Mouse (Mus musculus) intestine, postnatal 0 days (tissue): ENCODE results near the gene Mapkap1. TPM values are rescaled to one million over a fixed set of nuclear protein-coding genes. Genes with fewer than 3 reads are reported as not detected.

Experiments used
- ATAC-seq: fragments of 200-750 bp; cut with Nextera tagmentation; 2 replicates; pipeline ENCODE4 v1.8.0; 2017; ENCODE audit warnings: mild to moderate bottlenecking, moderate TSS enrichment, moderate library complexity
- H3K27ac ChIP-seq: fragments of 300-500 bp; sonication (generic); 2 replicates; pipeline ENCODE4 v1.5.1; 2014; ENCODE audit warnings: mild to moderate bottlenecking, low read depth, low read length, moderate library complexity
- H3K27me3 ChIP-seq: fragments of 300-500 bp; sonication (generic); replicated peaks from 2 replicates; pipeline ENCODE4 v1.6.1; 2014; ENCODE audit warnings: low read length, mixed read lengths; ENCODE audit not compliant: control insufficient read depth, insufficient read depth
- H3K36me3 ChIP-seq: fragments of 300-500 bp; sonication (generic); 2 replicates; pipeline ENCODE4 v1.6.1; 2014; ENCODE audit warnings: mild to moderate bottlenecking, moderate library complexity; ENCODE audit not compliant: control insufficient read depth, insufficient read depth
- H3K4me1 ChIP-seq: fragments of 300-500 bp; sonication (generic); replicated peaks from 2 replicates; pipeline ENCODE4 v1.6.1; 2014; ENCODE audit warnings: antibody characterized with exemption, low read length, mixed read lengths; ENCODE audit not compliant: control insufficient read depth, insufficient read depth
- H3K4me2 ChIP-seq: fragments of 300-500 bp; sonication (generic); replicated peaks from 2 replicates; pipeline ENCODE4 v1.6.1; 2014; ENCODE audit warnings: low read depth, mild to moderate bottlenecking, moderate library complexity
- H3K4me3 ChIP-seq: fragments of 300-500 bp; sonication (generic); 2 replicates; pipeline ENCODE4 v1.5.1; 2014; ENCODE audit warnings: low read depth, low read length
- H3K9ac ChIP-seq: fragments of 300-500 bp; sonication (generic); 2 replicates; pipeline ENCODE4 v1.6.1; 2014; ENCODE audit warnings: mild to moderate bottlenecking, low read depth, low read length
- H3K9me3 ChIP-seq: fragments of 300-500 bp; sonication (generic); 2 replicates; pipeline ENCODE4 v1.6.1; 2016; ENCODE audit warnings: mixed run types; ENCODE audit not compliant: control insufficient read depth
- CTCF ChIP-seq: sonication (generic); IDR thresholded peaks from 2 replicates; pipeline ENCODE4 v1.5.1; 2016; ENCODE audit warnings: low read depth, mild to moderate bottlenecking, control low read depth, antibody characterized with exemption, moderate library complexity
- WGBS: fragments of 180-500 bp; shearing (Covaris S2); extraction: QIAGEN DNeasy Blood & Tissue Kit; methylation state at CpG from one replicate; pipeline ENCODE4 v1.1.7; 2014; 5-methylcytosine and 5-hydroxymethylcytosine counted together
- polyA plus RNA-seq: library from polyadenylated mRNA; unstranded; fragments of >200 nt; fragmentation: Nextera tagmentation; extraction: Ambion mirVana; gene quantifications from 2 replicates; pipeline ENCODE4 v1.2.1, GENCODE M21; 2015

Mapkap1 gene
- polyA plus RNA-seq, 1 experiment from 2014 or later = 73.0 TPM

- 48% methylated on average over 6 of the region's 6 CpGs for WGBS
- Histone ChIP-seq H3K4me3 (no peak overlapping the region), H3K4me2 (no peak overlapping the region), H3K27me3 (no peaks in the 10 kb centered on the region), H3K9me3 (no peaks in the 10 kb centered on the region), H3K36me3 (peaks cover 5% of the 10 kb centered on the region; the same call in 1 of the 2 replicates), H3K4me1 (peaks cover 16% of the 10 kb centered on the region; the same call in 1 of the 2 replicates), H3K27ac (no peak overlapping the region), H3K9ac (no peak overlapping the region)
- ATAC-seq = no peak
- no peak for TF ChIP-seq CTCF
Observed at GRCm38 (mm10) chr2:34553580-34554231, 147.1 kb downstream of the Mapkap1 start.

- H3K9me3 ChIP-seq = no peaks in the 10 kb centered on the region
- ATAC-seq = no peak
- H3K4me2 ChIP-seq = no peak overlapping the region
- no peaks in the 10 kb centered on the region for H3K27me3 ChIP-seq
- H3K9ac ChIP-seq = no peak overlapping the region
- 86% methylated on average over 5 of the region's 5 CpGs for WGBS
- H3K4me1 ChIP-seq = no peaks in the 10 kb centered on the region
- no peak for TF ChIP-seq CTCF
- H3K27ac ChIP-seq = no peak overlapping the region
- H3K36me3 ChIP-seq = no peaks in the 10 kb centered on the region; the same call in 1 of the 2 replicates
- no peak overlapping the region for H3K4me3 ChIP-seq
Observed at GRCm38 (mm10) chr2:34560146-34560545, 153.6 kb downstream of the Mapkap1 start.

- no peak for ATAC-seq
- no peak for TF ChIP-seq CTCF
- H3K27ac ChIP-seq = peak overlapping the region; percentile 22; the same call in 1 of the 2 replicates
- H3K9ac ChIP-seq = no peak overlapping the region
- no peaks in the 10 kb centered on the region for H3K27me3 ChIP-seq
- no peak overlapping the region for H3K4me3 ChIP-seq
- no peaks in the 10 kb centered on the region for H3K4me1 ChIP-seq
- no peaks in the 10 kb centered on the region for H3K36me3 ChIP-seq
- H3K4me2 ChIP-seq = no peak overlapping the region
- H3K9me3 ChIP-seq = no peaks in the 10 kb centered on the region
- 57% methylated on average over 12 of the region's 12 CpGs for WGBS
Observed at GRCm38 (mm10) chr2:34563089-34563694, 156.6 kb downstream of the Mapkap1 start.

- ATAC-seq = no peak
- Histone ChIP-seq H3K36me3 (no peaks in the 10 kb centered on the region; the same call in 1 of the 2 replicates), H3K27ac (no peak overlapping the region), H3K27me3 (no peaks in the 10 kb centered on the region), H3K4me2 (no peak overlapping the region), H3K9me3 (no peaks in the 10 kb centered on the region), H3K9ac (no peak overlapping the region), H3K4me1 (no peaks in the 10 kb centered on the region), H3K4me3 (no peak overlapping the region)
- peak; percentile 38 for TF ChIP-seq CTCF
Observed at GRCm38 (mm10) chr2:34563865-34564264, 157.3 kb downstream of the Mapkap1 start.

GRCm38 (mm10) chr2:34566146-34566545 is 159.6 kb downstream of the Mapkap1 start:
- Histone ChIP-seq H3K4me1 (no peaks in the 10 kb centered on the region), H3K4me3 (no peak overlapping the region), H3K27me3 (no peaks in the 10 kb centered on the region), H3K27ac (no peak overlapping the region), H3K36me3 (no peaks in the 10 kb centered on the region; the same call in 1 of the 2 replicates), H3K4me2 (no peak overlapping the region), H3K9ac (no peak overlapping the region), H3K9me3 (no peaks in the 10 kb centered on the region)
- TF ChIP-seq CTCF = no peak
- no peak for ATAC-seq
- 83% methylated on average over 4 of the region's 4 CpGs for WGBS

GRCm38 (mm10) chr2:34566601-34567000 is 160.0 kb downstream of the Mapkap1 start:
- Histone ChIP-seq H3K9me3 (no peaks in the 10 kb centered on the region), H3K27ac (no peak overlapping the region), H3K36me3 (no peaks in the 10 kb centered on the region; the same call in 1 of the 2 replicates), H3K4me2 (no peak overlapping the region), H3K27me3 (no peaks in the 10 kb centered on the region), H3K4me3 (no peak overlapping the region), H3K9ac (no peak overlapping the region), H3K4me1 (no peaks in the 10 kb centered on the region)
- ATAC-seq = no peak
- TF ChIP-seq CTCF = no peak
- WGBS = 35% methylated on average over 1 of the region's 1 CpGs
